Mouse (Mus musculus): Measurements from ENCODE around the gene Cnih2. TPM values are rescaled to one million over a fixed set of nuclear protein-coding genes. Genes with fewer than 3 reads are reported as not detected.

Cnih2 gene
- polyA plus RNA-seq, 1 experiment, result 3.7 TPM

- DNase-seq, result no peak
- 93% methylated on average over 5 of the region's 5 CpGs for WGBS
- TF ChIP-seq CTCF (IDR thresholded peaks at IDR 0.05; ENCODE audit: borderline replicate concordance, control insufficient read depth, extremely low read depth, insufficient read depth, low read length, poor library complexity) (no peak), POLR2A (IDR thresholded peaks at IDR 0.05; ENCODE audit: control insufficient read depth, extremely low read depth, insufficient read depth, low read length, poor library complexity) (no peak)
- H3K4me3 ChIP-seq (ENCODE audit: control insufficient read depth, insufficient read depth, low read length), result no peak overlapping the region
- H3K4me1 ChIP-seq (replicated peaks; ENCODE audit: control insufficient read depth, insufficient read depth, low read length), result peaks cover 11% of the 10 kb centered on the region
- peaks cover 25% of the 10 kb centered on the region for H3K27me3 ChIP-seq (ENCODE audit: control insufficient read depth, insufficient read depth, low read length)
- H3K36me3 ChIP-seq (ENCODE audit: control insufficient read depth, insufficient read depth, low read length), result no peaks in the 10 kb centered on the region
- H3K27ac ChIP-seq (ENCODE audit: control insufficient read depth, insufficient read depth, low read length), result no peak overlapping the region
Measured at GRCm38 (mm10) chr19:5069486-5069885, 28.8 kb downstream of the Cnih2 start.

- WGBS, result 67% methylated on average over 21 of the region's 21 CpGs
- H3K4me1 ChIP-seq (replicated peaks; ENCODE audit: control insufficient read depth, insufficient read depth, low read length), result peaks cover 11% of the 10 kb centered on the region
- peaks cover 25% of the 10 kb centered on the region for H3K27me3 ChIP-seq (ENCODE audit: control insufficient read depth, insufficient read depth, low read length)
- no peak overlapping the region for H3K27ac ChIP-seq (ENCODE audit: control insufficient read depth, insufficient read depth, low read length)
- H3K4me3 ChIP-seq (ENCODE audit: control insufficient read depth, insufficient read depth, low read length), result no peak overlapping the region
- no peak for DNase-seq
- H3K36me3 ChIP-seq (ENCODE audit: control insufficient read depth, insufficient read depth, low read length), result no peaks in the 10 kb centered on the region
- TF ChIP-seq CTCF (IDR thresholded peaks at IDR 0.05; ENCODE audit: borderline replicate concordance, control insufficient read depth, extremely low read depth, insufficient read depth, low read length, poor library complexity) (no peak), POLR2A (IDR thresholded peaks at IDR 0.05; ENCODE audit: control insufficient read depth, extremely low read depth, insufficient read depth, low read length, poor library complexity) (no peak)
Measured at GRCm38 (mm10) chr19:5068570-5069234, 29.6 kb downstream of the Cnih2 start.

GRCm38 (mm10) chr19:5067867-5068569 is 30.3 kb downstream of the Cnih2 start, which contains the start of gene Cd248:
Cd248 (plus strand) TSS chr19:5068078.
- no peak for TF ChIP-seq POLR2A (IDR thresholded peaks at IDR 0.05; ENCODE audit: control insufficient read depth, extremely low read depth, insufficient read depth, low read length, poor library complexity)
- no peak for TF ChIP-seq CTCF (IDR thresholded peaks at IDR 0.05; ENCODE audit: borderline replicate concordance, control insufficient read depth, extremely low read depth, insufficient read depth, low read length, poor library complexity)
- Histone ChIP-seq H3K27ac (ENCODE audit: control insufficient read depth, insufficient read depth, low read length) (no peak within 1 kb of the TSS), H3K4me3 (ENCODE audit: control insufficient read depth, insufficient read depth, low read length) (no peak within 1 kb of the TSS), H3K36me3 (ENCODE audit: control insufficient read depth, insufficient read depth, low read length) (no peaks in the 10 kb centered on the region), H3K4me1 (replicated peaks; ENCODE audit: control insufficient read depth, insufficient read depth, low read length) (peaks cover 11% of the 10 kb centered on the region), H3K27me3 (ENCODE audit: control insufficient read depth, insufficient read depth, low read length) (peaks cover 25% of the 10 kb centered on the region)
- no peak for DNase-seq
- WGBS, result 11% methylated on average over 56 of the region's 56 CpGs

GRCm38 (mm10) chr19:5067040-5067799 is 31.1 kb downstream of the Cnih2 start:
- peaks cover 6% of the 10 kb centered on the region for H3K4me1 ChIP-seq (replicated peaks; ENCODE audit: control insufficient read depth, insufficient read depth, low read length)
- no peak for DNase-seq
- no peak overlapping the region for H3K4me3 ChIP-seq (ENCODE audit: control insufficient read depth, insufficient read depth, low read length)
- no peaks in the 10 kb centered on the region for H3K36me3 ChIP-seq (ENCODE audit: control insufficient read depth, insufficient read depth, low read length)
- 14% methylated on average over 15 of the region's 15 CpGs for WGBS
- peaks cover 20% of the 10 kb centered on the region for H3K27me3 ChIP-seq (ENCODE audit: control insufficient read depth, insufficient read depth, low read length)
- TF ChIP-seq CTCF (IDR thresholded peaks at IDR 0.05; ENCODE audit: borderline replicate concordance, control insufficient read depth, extremely low read depth, insufficient read depth, low read length, poor library complexity) (no peak), POLR2A (IDR thresholded peaks at IDR 0.05; ENCODE audit: control insufficient read depth, extremely low read depth, insufficient read depth, low read length, poor library complexity) (no peak)
- no peak overlapping the region for H3K27ac ChIP-seq (ENCODE audit: control insufficient read depth, insufficient read depth, low read length)

- DNase-seq, result no peak
- 70% methylated on average over 7 of the region's 7 CpGs for WGBS
- Histone ChIP-seq H3K4me1 (replicated peaks; ENCODE audit: control insufficient read depth, insufficient read depth, low read length) (peaks cover 3% of the 10 kb centered on the region; the same call in 1 of the 2 replicates), H3K36me3 (ENCODE audit: control insufficient read depth, insufficient read depth, low read length) (no peaks in the 10 kb centered on the region), H3K27me3 (ENCODE audit: control insufficient read depth, insufficient read depth, low read length) (peaks cover 11% of the 10 kb centered on the region), H3K4me3 (ENCODE audit: control insufficient read depth, insufficient read depth, low read length) (no peak overlapping the region), H3K27ac (ENCODE audit: control insufficient read depth, insufficient read depth, low read length) (no peak overlapping the region)
- no peak for TF ChIP-seq POLR2A (IDR thresholded peaks at IDR 0.05; ENCODE audit: control insufficient read depth, extremely low read depth, insufficient read depth, low read length, poor library complexity)
- TF ChIP-seq CTCF (IDR thresholded peaks at IDR 0.05; ENCODE audit: borderline replicate concordance, control insufficient read depth, extremely low read depth, insufficient read depth, low read length, poor library complexity), result no peak
Measured at GRCm38 (mm10) chr19:5065104-5065503, 33.2 kb downstream of the Cnih2 start.

GRCm38 (mm10) chr19:5062446-5062845 is 35.9 kb downstream of the Cnih2 start:
- H3K27ac ChIP-seq (ENCODE audit: control insufficient read depth, insufficient read depth, low read length), result no peak overlapping the region
- H3K36me3 ChIP-seq (ENCODE audit: control insufficient read depth, insufficient read depth, low read length), result no peaks in the 10 kb centered on the region
- H3K4me3 ChIP-seq (ENCODE audit: control insufficient read depth, insufficient read depth, low read length), result no peak overlapping the region
- H3K4me1 ChIP-seq (replicated peaks; ENCODE audit: control insufficient read depth, insufficient read depth, low read length), result peaks cover 13% of the 10 kb centered on the region
- H3K27me3 ChIP-seq (ENCODE audit: control insufficient read depth, insufficient read depth, low read length), result no peaks in the 10 kb centered on the region; the same call in 1 of the 2 replicates
- 95% methylated on average over 6 of the region's 6 CpGs for WGBS
- TF ChIP-seq CTCF (IDR thresholded peaks at IDR 0.05; ENCODE audit: borderline replicate concordance, control insufficient read depth, extremely low read depth, insufficient read depth, low read length, poor library complexity) (no peak), POLR2A (IDR thresholded peaks at IDR 0.05; ENCODE audit: control insufficient read depth, extremely low read depth, insufficient read depth, low read length, poor library complexity) (no peak)
- no peak for DNase-seq
